Mouse (Mus musculus) ES-Bruce4 (cell line): ENCODE measurements around the gene Ranbp17. TPM values are rescaled to one million over a fixed set of nuclear protein-coding genes. Genes with fewer than 3 reads are reported as not detected.
A peak's percentile ranks its signal among the peaks of the same experiment; 100 is the strongest.

Experiments
- H3K27ac ChIP-seq: 2 replicates; pipeline ENCODE4 v1.5.1; 2012; ENCODE audit warnings: low read length, inconsistent platforms; ENCODE audit not compliant: insufficient read depth
- H3K27me3 ChIP-seq: 2 replicates; pipeline ENCODE4 v1.6.1; 2012; ENCODE audit warnings: mild to moderate bottlenecking, low read length, inconsistent platforms; ENCODE audit not compliant: control insufficient read depth, poor library complexity, insufficient read depth, severe bottlenecking
- H3K36me3 ChIP-seq: 2 replicates; pipeline ENCODE4 v1.6.1; 2012; ENCODE audit warnings: inconsistent platforms, mild to moderate bottlenecking, low read length, moderate library complexity; ENCODE audit not compliant: control insufficient read depth, poor library complexity, insufficient read depth, severe bottlenecking
- H3K4me1 ChIP-seq: one replicate; pipeline ENCODE4 v1.8.1; 2011; ENCODE audit warnings: low read length; ENCODE audit not compliant: control insufficient read depth, insufficient read depth
- H3K4me3 ChIP-seq: 2 replicates; pipeline ENCODE4 v1.5.1; 2011; ENCODE audit warnings: low read depth, mild to moderate bottlenecking, low read length
- H3K9ac ChIP-seq: 2 replicates; pipeline ENCODE4 v1.6.1; 2012; ENCODE audit warnings: low read depth, mild to moderate bottlenecking, inconsistent platforms; ENCODE audit not compliant: poor library complexity, severe bottlenecking
- H3K9me3 ChIP-seq: replicated peaks from 2 replicates; pipeline ENCODE4 v1.6.1; 2012; ENCODE audit warnings: mild to moderate bottlenecking, low read length, inconsistent platforms; ENCODE audit not compliant: control insufficient read depth, poor library complexity, insufficient read depth, severe bottlenecking
- CTCF ChIP-seq: IDR thresholded peaks from one replicate; pipeline ENCODE4 v1.8.1; 2011; ENCODE audit warnings: low read depth, low read length
- EP300 ChIP-seq: IDR thresholded peaks from 2 replicates; pipeline ENCODE4 v1.6.1; 2011; ENCODE audit warnings: low read depth, low read length; ENCODE audit not compliant: insufficient read depth
- POLR2A ChIP-seq: IDR thresholded peaks from one replicate; pipeline ENCODE4 v1.8.1; 2011; ENCODE audit warnings: low read length; ENCODE audit not compliant: insufficient read depth
- polyA plus RNA-seq: library from polyadenylated mRNA; stranded (reverse); fragments of >200 nt; gene quantifications from 2 replicates; pipeline ENCODE4 v1.2.4, GENCODE M21; 2011; ENCODE audit warnings: low read depth; ENCODE audit not compliant: missing spikeins, insufficient read depth, insufficient read length

Gene Ranbp17
- polyA plus RNA-seq, 1 experiment = 54.8 TPM

DNA sequence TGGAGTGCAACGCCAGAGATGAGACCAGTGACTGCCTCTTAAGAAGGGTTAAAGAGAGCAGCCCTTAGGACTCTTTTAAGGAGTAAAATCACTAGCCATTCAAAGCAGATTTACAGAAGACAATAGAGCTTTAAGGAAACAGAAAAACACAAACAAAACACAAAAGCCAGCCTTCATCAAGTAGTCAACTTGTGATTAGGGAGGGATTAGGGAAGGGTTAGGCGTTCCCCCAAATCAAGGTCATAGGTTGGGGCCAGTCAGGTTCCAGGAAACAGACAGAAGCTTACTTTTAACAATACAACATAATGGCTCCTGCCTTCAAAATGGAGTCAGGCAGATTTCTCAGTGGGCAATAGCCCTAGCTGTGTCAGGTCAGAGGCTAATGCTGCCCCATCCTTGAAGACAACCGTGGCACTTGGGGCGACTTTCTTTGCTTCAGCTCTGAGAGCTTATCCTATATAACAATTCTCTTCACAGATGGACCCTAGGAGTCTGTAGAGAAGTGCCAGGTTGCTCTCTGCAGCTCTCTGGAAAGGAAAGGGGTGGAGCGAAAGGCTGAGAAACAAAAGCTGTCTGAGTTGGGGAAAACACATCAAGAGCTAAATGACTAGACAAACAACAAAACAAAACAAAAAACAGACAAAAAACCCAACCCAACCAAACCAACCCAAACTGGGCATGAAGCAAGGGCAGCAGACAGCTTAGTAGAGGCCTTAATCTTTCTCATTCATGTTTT lies 24.0 kb upstream of the Ranbp17 start:
- H3K36me3 ChIP-seq = peaks cover 20% of the 10 kb centered on the region
- no peak for TF ChIP-seq POLR2A
- TF ChIP-seq CTCF = no peak
- TF ChIP-seq EP300 = peak; percentile 80
- H3K4me1 ChIP-seq = peaks cover 6% of the 10 kb centered on the region
- H3K27me3 ChIP-seq = no peaks in the 10 kb centered on the region
- H3K4me3 ChIP-seq = 0 out of 2 replicates have a peak overlapping the region, but pooled peaks have one; percentile 6
- H3K27ac ChIP-seq = peak overlapping the region; percentile 99
- peak overlapping the region; percentile 97 for H3K9ac ChIP-seq
- H3K9me3 ChIP-seq = no peaks in the 10 kb centered on the region

DNA sequence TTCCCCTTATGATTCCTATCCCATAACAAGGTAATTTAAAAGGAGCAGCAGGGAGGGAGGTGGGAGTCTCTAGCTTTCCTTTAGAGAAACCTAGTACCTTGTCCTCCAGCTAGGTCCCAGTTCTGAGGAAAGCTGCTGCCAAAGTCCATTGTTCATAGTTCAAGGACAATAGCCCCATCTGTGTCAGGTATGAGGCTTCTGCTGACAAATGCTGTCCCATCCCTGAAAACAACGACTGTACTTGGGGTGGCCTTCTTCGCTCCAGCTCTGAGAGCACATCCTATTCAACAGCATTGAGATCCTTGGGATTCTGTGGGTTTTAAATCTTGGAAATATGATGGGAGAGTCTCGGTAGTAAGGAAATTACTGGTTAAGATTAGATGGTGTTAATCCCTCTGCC lies 23.1 kb upstream of the Ranbp17 start:
- Histone ChIP-seq H3K4me1 (peaks cover 2% of the 10 kb centered on the region), H3K27me3 (no peaks in the 10 kb centered on the region), H3K27ac (peak overlapping the region; percentile 99), H3K4me3 (peak overlapping the region; percentile 51), H3K9ac (peak overlapping the region; percentile 97), H3K9me3 (no peaks in the 10 kb centered on the region), H3K36me3 (peaks cover 15% of the 10 kb centered on the region)
- TF ChIP-seq EP300 (peak; percentile 69; the same call in 1 of the 2 replicates), POLR2A (no peak)

DNA sequence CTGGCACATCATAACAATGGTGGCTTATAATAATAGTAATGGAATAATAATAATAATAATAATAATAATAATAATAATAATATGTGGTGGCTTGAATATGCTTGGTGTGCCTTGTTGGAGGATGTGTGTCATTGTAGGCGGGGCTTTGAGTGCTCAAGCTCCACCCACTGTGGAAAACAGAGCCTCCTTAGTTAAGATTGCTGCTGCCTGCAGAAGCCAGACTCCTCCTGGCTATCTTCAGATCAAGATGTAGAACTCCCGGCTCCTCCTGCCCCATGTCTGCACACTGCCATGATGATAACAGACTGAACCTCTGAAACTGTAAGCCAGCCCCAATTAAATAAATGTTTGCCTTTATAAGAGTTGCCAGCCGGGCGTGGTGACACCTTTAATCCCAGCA lies 21.0 kb upstream of the Ranbp17 start:
- Histone ChIP-seq H3K4me1 (peaks cover 2% of the 10 kb centered on the region), H3K9ac (peak overlapping the region; percentile 97), H3K4me3 (peak overlapping the region; percentile 47), H3K27me3 (no peaks in the 10 kb centered on the region), H3K9me3 (no peaks in the 10 kb centered on the region), H3K36me3 (peaks cover 7% of the 10 kb centered on the region), H3K27ac (peak overlapping the region; percentile 98)
- TF ChIP-seq EP300 (no peak), POLR2A (peak; percentile 80)

DNA sequence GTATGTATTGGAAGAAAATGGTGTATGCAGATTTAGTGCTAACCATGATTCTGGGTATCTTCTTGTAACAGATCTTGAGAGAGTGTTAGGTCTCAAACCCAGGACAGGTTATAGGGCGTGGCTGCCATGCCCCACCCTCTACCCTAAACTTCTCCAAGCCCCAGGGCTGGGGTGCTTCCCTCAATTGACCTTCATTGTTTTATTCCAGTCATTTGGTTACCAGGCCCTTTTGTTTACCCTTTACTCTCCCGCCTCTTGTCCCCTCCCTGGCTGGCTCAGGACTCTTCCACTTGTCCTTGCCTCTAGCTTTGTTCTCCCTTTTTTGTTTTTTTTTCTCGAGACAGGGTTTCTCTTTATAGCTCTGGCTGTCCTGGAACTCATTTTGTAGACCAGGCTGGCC lies 20.0 kb upstream of the Ranbp17 start:
- H3K27me3 ChIP-seq = no peaks in the 10 kb centered on the region
- no peaks in the 10 kb centered on the region; the same call in none of the 2 replicates for H3K9me3 ChIP-seq
- H3K9ac ChIP-seq = peak overlapping the region; percentile 56; the same call in 1 of the 2 replicates
- peaks cover 2% of the 10 kb centered on the region for H3K4me1 ChIP-seq
- H3K36me3 ChIP-seq = peaks cover 4% of the 10 kb centered on the region
- H3K4me3 ChIP-seq = no peak overlapping the region
- TF ChIP-seq EP300 = peak; percentile 96
- TF ChIP-seq POLR2A = no peak
- no peak for TF ChIP-seq CTCF
- peak overlapping the region; percentile 99 for H3K27ac ChIP-seq

DNA sequence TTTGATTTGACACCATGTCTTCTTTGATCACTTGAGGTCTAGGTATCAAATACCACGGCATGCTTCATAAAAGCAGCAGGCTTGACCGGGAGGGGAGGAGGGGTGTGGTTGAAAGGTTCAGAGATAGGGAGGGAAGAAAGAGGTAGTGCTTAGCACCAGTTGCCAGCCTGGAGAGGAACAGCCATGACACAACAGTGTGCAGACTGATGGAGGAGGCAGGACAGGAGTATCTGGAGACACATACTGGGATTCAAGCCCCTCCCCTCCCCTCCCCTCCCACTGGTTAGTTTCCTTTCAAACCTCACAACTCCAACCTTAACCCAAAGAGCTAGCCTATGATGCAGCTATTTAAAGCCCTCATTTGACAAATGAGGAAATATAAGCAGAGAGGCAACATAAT lies 16.0 kb upstream of the Ranbp17 start:
- peak overlapping the region; percentile 98 for H3K27ac ChIP-seq
- no peak overlapping the region for H3K4me3 ChIP-seq
- no peaks in the 10 kb centered on the region; the same call in none of the 2 replicates for H3K9me3 ChIP-seq
- peak overlapping the region; percentile 3; the same call in 1 of the 2 replicates for H3K9ac ChIP-seq
- no peaks in the 10 kb centered on the region for H3K27me3 ChIP-seq
- H3K4me1 ChIP-seq = peaks cover 2% of the 10 kb centered on the region
- no peak for TF ChIP-seq POLR2A
- TF ChIP-seq CTCF = no peak
- TF ChIP-seq EP300 = no peak
- no peaks in the 10 kb centered on the region for H3K36me3 ChIP-seq

DNA sequence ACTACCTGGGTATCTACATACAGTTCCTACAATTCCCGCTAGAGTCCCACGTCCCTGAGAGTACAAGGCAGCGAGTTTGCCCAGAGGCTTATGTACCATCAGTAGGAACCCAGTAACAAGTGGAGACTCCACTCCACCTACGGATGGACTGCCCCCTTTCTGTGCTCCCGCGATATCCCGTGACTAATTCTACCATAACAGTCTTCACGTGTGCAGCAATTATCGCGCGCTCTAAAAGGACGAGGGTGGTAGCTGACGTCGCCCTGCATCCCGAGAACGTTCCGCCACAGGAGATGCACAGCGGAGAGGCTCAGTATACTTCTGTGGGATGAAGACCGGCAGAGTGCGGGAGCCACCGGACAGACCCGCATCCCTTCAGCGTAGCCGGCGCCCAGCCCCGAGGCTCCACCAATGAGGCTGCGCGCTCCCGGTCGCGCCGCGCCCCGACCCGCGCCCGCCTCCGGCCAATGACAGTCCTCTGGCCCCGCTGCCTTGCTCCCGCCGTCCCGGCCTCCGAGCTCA lies 631 bp downstream of the Ranbp17 start:
- H3K36me3 ChIP-seq = peaks cover 4% of the 10 kb centered on the region
- H3K9me3 ChIP-seq = no peaks in the 10 kb centered on the region; the same call in 1 of the 2 replicates
- H3K4me1 ChIP-seq = peaks cover 2% of the 10 kb centered on the region
- peak overlapping the region; percentile 90 for H3K4me3 ChIP-seq
- no peaks in the 10 kb centered on the region for H3K27me3 ChIP-seq
- peak overlapping the region; percentile 37 for H3K27ac ChIP-seq
- H3K9ac ChIP-seq = peak overlapping the region; percentile 93
- TF ChIP-seq POLR2A = no peak
- no peak for TF ChIP-seq CTCF
- no peak for TF ChIP-seq EP300
